Mouse (Mus musculus): Measurements from ENCODE around the gene Lenep.

The Lenep gene

DNA sequence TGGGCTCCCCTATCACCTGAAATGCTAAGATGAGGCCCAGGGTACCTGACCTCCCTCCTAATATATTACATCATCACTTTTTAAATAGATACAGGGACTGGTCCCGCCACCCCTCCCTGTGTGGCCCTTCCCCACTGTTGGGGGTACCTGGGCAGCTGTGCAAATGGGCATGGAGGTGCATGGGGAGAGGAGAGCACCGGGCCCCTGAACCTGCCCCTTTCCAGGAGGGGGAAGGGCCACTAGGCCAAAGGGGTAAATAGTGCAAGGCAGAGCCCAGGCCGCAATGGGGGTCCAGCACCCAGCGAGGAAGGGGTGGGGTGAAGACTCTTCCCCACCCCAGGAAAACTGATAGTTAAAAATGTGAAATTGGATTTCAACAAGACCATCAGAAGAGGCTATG, 24.8 kb downstream of the Lenep start:
- no peak for DNase-seq (ENCODE audit: low spot score)

DNA sequence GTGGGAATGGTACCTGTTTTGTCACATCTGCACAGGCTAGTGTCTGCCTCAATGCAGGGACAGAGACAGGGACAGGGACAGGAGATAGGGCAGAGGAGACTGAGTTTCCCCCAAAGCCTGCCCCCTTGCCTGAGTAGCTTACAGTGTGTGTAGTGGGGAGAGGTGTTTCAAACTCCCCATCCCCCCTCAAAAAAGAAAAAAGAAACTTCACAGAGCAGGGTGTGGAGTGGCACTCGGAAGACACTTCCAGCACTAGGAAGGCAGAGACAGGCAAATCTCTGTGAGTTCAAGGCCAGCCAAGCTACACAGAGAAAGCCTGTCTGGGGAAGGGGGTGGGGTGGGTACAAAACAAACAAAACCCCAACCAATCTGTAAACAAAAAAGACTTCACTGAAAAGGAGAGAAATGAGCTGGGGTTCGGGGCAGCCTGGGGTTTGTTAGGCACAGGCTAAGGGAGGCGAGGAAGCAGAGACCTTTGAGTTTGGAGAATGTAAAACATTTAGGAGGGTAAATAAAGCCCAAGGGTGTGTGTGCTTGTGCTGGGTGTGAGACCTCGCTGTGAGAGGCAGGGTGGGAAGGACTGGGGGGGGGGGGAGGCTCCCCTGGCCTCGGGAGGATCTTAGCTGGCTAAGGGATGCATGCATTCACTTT, 28.9 kb downstream of the Lenep start:
- DNase-seq (ENCODE audit: low spot score) = no peak

DNA sequence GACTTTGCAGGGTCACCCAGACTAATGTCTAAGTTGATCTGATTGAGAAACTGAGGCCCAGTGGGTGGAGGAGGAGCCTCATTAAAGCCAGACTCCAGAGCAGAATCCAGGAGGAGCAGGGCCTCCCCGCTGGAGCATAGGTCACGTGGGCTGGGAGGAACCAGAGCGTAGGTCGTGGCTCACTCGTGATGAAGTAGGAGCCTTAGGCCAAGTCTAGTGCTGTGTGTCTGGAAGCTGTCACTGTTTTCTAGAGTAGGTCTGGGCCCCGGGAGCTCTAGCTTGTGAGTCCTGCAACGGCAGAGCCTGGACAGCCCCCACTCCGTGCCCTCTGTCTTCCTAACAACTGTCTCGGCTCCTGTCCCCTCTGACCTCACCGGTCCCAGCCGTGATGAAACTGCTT, 35.3 kb downstream of the Lenep start:
- no peak for DNase-seq (ENCODE audit: low spot score)

DNA sequence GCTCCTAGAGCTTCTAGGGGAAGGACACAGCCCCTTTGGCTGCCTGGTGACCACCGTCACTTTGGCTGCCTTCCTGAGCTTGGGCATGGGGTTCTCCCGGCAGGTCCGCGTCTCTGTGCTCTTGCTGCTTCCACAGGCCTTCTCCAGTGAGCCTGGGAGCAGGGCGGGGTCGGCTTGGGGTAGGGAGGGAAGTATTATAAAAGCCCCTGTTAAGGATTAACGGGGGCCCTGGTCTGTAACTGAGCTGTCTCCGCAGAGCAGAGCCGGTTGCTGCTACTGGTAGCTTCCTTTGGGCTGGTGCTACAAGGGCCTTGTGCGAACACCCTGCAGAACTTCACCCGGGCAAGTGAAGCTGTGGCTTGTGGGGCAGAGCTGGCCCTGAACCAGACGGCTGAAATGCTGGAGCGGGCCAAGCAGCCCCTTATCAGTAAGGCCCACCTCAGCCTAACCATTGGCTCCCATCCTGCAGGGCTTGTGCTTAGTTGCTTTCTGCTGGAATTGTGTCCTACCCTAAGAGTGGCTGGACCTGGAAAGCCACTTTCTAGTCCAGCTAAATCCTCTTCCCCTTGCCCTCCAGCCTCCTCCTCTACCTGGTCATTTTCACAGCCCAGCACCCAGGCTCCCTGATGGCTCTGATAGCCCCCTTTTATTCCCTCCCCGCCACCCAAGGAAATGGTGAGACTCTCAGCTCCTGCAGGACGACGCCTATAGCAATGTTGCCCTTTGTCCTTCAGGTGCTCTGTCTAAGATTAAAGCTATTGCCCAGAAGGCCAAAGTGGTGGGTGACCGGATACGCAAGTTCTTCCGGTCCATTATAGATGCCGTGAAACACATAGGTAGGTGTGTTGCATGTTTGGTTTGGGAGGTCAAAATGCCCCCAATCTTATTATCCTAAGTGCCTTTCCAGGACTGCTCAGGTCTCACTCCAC, 36.8 kb downstream of the Lenep start:
- peak; percentile 42 for DNase-seq (ENCODE audit: low spot score)

DNA sequence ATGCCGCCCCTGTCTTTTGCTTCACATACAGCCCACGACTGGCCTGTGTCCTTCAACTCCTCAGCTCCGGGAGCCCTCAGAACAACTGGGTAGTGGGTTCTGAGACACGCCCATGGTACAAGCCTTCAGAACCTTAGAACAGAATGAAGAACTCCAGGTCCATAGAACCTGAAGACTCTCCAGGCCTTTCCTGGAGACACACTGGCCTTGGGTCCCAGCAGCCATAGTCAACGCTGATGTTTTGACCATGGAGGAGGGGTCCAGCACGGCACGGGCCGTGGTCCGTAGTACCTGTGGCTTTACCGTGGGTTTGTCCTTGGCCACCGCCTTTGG, 37.5 kb downstream of the Lenep start, which contains the start of gene Dcst1:
Gene Dcst1 (minus strand): TSS at position 101 of the 333 bp plus-strand sequence.
- DNase-seq (ENCODE audit: low spot score) = no peak

DNA sequence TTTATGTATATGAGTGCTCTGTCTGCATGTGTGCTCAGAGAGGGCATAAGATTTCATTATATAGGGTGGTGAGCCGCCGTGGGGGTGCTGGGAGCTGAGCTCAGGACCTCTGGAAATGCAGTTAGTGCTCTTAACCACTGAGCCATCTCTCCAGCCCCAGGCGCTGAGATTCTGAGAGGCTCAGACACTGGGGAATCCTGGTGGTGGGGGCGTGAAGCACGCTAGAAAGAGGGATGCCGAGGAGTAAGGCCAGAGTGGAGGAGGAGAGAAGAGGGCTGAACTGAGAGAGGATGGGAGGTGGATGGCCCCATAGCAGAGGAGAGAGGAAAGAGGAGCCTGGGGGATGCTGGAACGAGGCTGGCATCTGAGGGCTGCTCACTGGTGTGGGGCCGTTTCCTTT, 38.0 kb downstream of the Lenep start:
- DNase-seq (ENCODE audit: low spot score) = no peak

DNA sequence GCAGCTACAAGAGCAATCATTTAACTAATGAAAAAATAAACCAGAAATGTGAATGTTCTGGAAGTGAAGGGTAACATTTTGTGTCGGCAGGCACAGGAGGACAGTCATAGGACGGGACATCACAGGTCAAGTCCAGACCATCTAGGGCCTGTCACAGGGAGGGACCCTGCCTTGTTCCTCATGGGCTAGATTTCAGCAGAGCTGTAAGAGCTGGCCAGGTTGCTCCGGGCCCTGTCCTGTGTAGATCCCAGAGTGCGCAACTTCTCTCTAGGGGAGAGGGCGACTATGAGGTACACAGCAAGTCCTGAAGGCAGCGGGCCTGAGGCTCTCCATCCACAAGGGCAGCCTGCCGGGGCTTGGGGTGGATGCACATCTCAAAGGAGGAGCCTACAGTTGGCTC, 40.9 kb downstream of the Lenep start, which contains the start of gene Dcst2:
Gene Dcst2 (plus strand): TSS at position 301 of the 400 bp plus-strand sequence.
- peak; percentile 3 for DNase-seq (ENCODE audit: low spot score)

DNA sequence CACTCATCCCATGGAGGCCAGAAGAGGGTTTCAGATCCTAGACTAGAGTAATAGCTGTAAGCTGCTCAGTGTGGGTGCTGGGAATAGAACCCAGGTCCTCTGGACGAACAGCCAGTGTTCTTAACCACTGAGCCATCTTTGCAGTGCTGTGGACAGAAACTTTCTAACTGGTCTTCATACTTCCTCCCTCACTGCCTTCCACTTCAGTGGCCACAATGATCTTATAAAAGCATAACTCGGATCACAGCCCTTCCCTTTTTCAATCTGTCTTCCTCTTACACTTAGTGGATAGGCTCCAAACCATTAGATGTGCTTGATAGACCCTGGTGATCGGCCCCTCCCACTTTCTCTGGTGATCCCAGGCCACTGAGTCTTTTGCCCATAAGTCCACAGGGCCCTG, 42.4 kb downstream of the Lenep start:
- DNase-seq (ENCODE audit: low spot score) = no peak

DNA sequence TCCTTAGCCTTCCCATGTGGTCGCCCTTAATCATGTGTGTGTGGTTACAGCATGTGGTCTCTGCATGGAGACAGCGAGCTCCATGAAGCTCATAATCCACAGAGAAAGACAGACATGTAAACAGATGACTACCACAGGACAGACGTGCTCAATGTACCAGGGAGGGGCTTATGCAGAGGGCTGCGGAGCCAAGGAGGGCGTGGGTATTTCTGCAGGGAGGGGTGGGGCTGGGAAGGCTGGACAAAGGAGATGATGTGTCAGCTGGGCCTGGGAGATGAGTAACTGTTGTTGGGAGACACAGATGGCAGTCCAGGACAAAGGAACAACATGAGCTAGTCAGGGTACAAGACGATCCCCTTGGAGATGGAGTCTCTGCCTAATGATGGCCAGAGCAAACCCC, 43.0 kb downstream of the Lenep start:
- peak; percentile 4 for DNase-seq (ENCODE audit: low spot score)

DNA sequence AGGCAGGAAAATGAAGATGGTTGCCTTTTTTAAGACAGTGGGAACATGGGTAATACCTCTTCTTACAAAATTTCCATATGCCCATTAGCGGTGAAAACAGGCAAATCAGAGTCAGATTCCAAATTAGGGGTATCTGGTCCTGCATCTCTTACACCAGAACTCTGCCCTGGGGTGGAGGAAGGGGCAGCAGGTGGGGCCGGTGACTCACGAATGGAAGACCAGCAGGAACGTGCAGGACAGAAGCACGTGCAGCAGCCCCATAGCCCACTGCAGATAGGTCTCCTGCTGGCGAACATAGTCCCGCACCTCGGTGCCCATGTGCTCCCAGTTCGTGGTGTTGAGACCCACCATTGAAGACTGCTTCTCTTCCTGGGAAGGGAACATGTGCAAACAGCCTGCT, 46.6 kb downstream of the Lenep start:
- DNase-seq (ENCODE audit: low spot score) = no peak

DNA sequence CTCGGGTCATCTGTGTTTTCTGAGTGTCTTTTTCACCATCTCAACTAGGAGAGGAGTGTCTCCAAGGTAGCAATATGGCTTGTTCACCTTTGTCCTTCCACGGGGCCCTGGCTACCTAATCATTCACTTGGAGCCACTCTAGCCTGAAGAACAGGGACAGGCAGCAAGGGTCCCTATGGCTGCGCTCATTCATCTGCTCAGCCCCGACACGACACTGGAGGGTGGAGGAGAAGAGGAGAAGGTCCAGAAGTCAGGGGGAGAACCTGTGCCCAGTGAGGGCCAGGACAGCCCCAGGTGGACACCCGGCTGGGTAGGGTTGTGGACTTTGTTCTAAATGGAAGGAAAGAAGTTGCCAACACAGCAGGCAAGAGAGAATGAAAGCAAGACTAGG, 47.1 kb downstream of the Lenep start:
- DNase-seq (ENCODE audit: low spot score) = no peak

DNA sequence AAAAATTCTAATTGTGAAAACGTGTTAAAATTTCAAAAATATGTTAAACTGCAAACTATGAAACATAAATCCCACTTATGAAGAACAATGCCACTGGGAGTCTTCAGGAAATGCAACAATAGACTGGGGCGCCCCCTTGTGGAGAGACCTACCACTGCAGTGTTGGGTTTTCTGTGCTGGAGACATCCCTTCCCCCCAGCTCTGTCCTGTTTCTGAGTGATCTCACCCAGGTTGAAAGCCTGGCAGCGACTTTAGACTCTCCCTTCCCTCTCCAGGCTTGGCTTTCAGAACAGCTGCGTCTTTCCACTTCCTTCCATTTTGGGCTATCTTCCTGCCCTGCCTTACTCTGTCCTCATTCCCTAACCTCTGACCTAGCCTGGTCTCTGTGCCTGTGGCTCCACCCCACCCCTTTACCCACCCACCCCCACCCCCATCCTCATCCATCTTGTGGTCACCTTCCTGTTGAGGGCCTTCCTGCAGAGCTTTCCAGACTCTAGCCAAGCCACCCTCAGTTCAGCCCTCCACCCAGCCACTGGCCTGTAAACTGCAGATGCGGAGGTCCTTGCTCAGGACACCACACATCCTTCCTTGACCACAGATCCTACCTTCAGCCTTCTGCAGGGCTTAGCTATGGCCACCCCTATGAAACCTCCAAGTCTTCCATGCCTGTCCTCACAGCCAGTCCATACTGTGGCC, 47.6 kb downstream of the Lenep start:
- peak; percentile 80 for DNase-seq (ENCODE audit: low spot score)

DNA sequence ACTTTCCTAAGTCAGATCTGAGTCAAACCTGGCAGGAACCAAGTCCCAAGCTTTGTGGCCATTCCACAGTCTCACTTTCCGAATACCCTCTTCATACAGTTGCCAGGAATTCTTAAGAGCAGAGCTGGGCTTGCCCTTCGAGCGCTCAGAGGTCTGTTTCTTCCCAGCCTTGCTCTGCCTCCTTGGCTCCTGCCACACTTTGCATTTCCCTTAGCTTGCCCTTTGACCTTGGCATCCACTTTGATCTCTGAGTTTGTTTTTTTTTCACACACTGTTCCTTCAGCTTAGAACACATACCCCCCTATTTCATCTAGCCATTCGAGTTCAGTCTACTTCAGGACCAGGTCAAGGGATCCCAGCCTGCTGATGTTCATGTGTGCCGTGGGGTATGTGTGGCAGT, 51.3 kb downstream of the Lenep start:
- no peak for DNase-seq (ENCODE audit: low spot score)
